Mouse (Mus musculus) cerebellum, adult 8-10 months (tissue): ENCODE measurements around the gene Gm14459.
"Not testable (repeated sequence)": the region's sequence is repeated elsewhere in the genome, so short reads cannot be mapped to it uniquely, and the experiment has no call there.

Experiments used
- DNase-seq: peaks from one replicate; pipeline ENCODE4 v3.0.0; 2022

The Gm14459 gene

DNA sequence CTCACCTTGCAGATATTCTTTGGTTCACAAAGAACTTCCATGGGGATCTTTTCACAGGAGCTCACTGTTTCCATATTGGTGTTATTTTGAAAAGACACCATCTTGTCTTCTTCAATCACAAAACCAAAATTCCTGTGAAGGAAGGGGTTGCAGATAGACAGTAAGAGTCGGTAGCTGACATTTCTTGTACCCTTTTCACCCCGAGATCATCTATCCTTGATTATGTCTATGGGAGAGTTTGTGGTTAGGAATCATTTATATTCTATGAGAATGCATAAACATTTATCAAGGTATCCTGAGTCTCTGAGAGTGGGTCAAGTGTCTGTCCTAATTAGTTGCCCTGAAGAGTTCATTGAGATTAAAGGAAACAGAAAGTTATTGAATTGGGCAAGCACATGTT is at the start of gene Gm14459:
Gm14459 (minus strand) TSS at position 101 of the 400 bp plus-strand sequence.
- no peak for DNase-seq

DNA sequence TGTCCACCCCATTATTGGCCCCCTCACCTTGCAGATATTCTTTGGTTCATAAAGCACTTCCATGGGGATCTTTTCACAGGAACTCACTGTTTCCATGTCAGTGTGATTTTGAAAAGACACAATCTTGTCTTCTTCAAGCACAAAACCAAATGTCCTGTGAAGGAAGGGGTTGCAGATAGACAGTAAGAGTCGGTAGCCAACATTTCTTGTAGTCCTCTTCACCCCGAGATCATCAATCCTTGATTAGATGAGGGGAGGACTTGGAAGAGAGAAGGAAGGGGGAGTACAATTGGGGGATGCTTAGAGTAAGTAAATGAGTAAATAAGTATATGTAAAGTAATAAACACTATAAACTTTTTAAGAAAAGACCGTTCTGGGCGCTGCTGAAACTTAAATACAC is 23.4 kb upstream of the Gm14459 start, which contains the start of gene Ssxb6:
Ssxb6 (minus strand) TSS at position 101 of the 400 bp plus-strand sequence.
- not testable (repeated sequence) for DNase-seq
